Mouse (Mus musculus): ENCODE results near the gene Ly75.
A peak's percentile ranks its signal among the peaks of the same experiment; 100 is the strongest.

The Ly75 gene

GRCm38 (mm10) chr2:60370188-60370587 lies 12.9 kb downstream of the Ly75 start:
- peak in 1 of 2 experiments; percentile 20 for DNase-seq (ENCODE audit: low spot score in 2 of 2)

GRCm38 (mm10) chr2:60369454-60369853 lies 13.6 kb downstream of the Ly75 start:
- peak in 1 of 2 experiments; percentile 36 for DNase-seq (ENCODE audit: low spot score in 2 of 2)

GRCm38 (mm10) chr2:60367871-60368270 lies 15.2 kb downstream of the Ly75 start:
- DNase-seq (ENCODE audit: low spot score in 2 of 2) = peak in 1 of 2 experiments; percentile 7

- peak in 1 of 2 experiments; percentile 26 for DNase-seq (ENCODE audit: low spot score in 2 of 2)
Observed at GRCm38 (mm10) chr2:60367204-60367603, 15.9 kb downstream of the Ly75 start.

- no peak for DNase-seq (ENCODE audit: low spot score in 2 of 2)
Observed at GRCm38 (mm10) chr2:60365820-60366610, 17.1 kb downstream of the Ly75 start.

- DNase-seq (ENCODE audit: low spot score in 2 of 2) = no peak
Observed at GRCm38 (mm10) chr2:60365138-60365775, 17.8 kb downstream of the Ly75 start.

- DNase-seq (ENCODE audit: low spot score in 2 of 2) = no peak
Observed at GRCm38 (mm10) chr2:60362146-60362545, 21.0 kb downstream of the Ly75 start.

GRCm38 (mm10) chr2:60359796-60360195 lies 23.3 kb downstream of the Ly75 start:
- no peak for DNase-seq (ENCODE audit: low spot score in 2 of 2)

GRCm38 (mm10) chr2:60355388-60355683 lies 27.8 kb downstream of the Ly75 start:
- DNase-seq (ENCODE audit: low spot score in 2 of 2) = peak in 1 of 2 experiments; percentile 45

- DNase-seq (ENCODE audit: low spot score in 2 of 2) = peak in 1 of 2 experiments; percentile 52
Observed at GRCm38 (mm10) chr2:60354541-60355387, 28.3 kb downstream of the Ly75 start.

- peak in 1 of 2 experiments; percentile 13 for DNase-seq (ENCODE audit: low spot score in 2 of 2)
Observed at GRCm38 (mm10) chr2:60352296-60352695, 30.8 kb downstream of the Ly75 start.

GRCm38 (mm10) chr2:60351781-60352180 lies 31.3 kb downstream of the Ly75 start:
- peak in 1 of 2 experiments; percentile 40 for DNase-seq (ENCODE audit: low spot score in 2 of 2)

- peak in 1 of 2 experiments; percentile 20 for DNase-seq (ENCODE audit: low spot score in 2 of 2)
Observed at GRCm38 (mm10) chr2:60347875-60348274, 35.2 kb downstream of the Ly75 start.

- no peak for DNase-seq (ENCODE audit: low spot score in 2 of 2)
Observed at GRCm38 (mm10) chr2:60346531-60346930, 36.6 kb downstream of the Ly75 start.

GRCm38 (mm10) chr2:60345717-60346116 lies 37.4 kb downstream of the Ly75 start:
- peak in 1 of 2 experiments; percentile 25 for DNase-seq (ENCODE audit: low spot score in 2 of 2)

GRCm38 (mm10) chr2:60343607-60344289 lies 39.4 kb downstream of the Ly75 start:
- no peak for DNase-seq (ENCODE audit: low spot score in 2 of 2)

- no peak for DNase-seq (ENCODE audit: low spot score in 2 of 2)
Observed at GRCm38 (mm10) chr2:60342107-60342880, 40.8 kb downstream of the Ly75 start.

GRCm38 (mm10) chr2:60337937-60338336 lies 45.2 kb downstream of the Ly75 start:
- no peak for DNase-seq (ENCODE audit: low spot score in 2 of 2)

GRCm38 (mm10) chr2:60328641-60329040 lies 54.5 kb downstream of the Ly75 start:
- no peak for DNase-seq (ENCODE audit: low spot score in 2 of 2)

GRCm38 (mm10) chr2:60327581-60327980 lies 55.5 kb downstream of the Ly75 start:
- DNase-seq (ENCODE audit: low spot score in 2 of 2) = no peak

- no peak for DNase-seq (ENCODE audit: low spot score in 2 of 2)
Observed at GRCm38 (mm10) chr2:60326948-60327347, 56.2 kb downstream of the Ly75 start.
